8 mouse cellular contexts compared by ENCODE assay signal in the genomic region with DNA sequence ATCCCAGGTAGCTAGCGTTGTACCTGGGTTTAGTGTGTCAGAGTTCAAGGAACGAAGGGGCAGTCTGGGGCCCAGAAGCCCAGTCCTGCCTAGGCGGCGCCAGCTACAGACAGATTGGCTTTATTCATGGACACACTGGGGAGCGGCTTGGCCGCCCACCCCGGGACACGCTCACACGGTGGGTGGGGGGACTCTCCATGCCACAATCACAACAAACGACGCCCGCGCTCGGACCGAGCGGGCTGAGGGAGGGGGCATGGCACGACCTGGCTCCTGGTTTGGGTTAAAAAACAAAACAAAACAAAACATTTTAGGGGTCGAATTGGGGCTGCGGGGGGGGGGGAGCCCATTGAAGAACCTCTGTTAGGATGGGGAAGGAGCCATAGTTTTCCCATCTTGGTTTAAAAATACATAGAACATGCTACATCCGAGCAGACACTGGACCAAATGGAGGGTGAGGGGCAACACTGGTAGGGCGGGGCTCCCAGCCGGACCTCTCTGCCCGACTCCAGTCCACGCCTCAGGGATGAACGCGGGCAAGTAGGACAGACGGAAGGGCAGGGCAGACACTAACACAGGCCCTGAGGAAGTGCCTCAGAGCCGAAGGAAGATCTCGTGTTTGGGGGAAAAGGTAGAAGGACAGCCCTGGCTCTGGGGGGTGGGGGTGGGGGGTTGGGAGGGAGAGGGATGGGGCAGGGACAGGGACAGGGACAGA. TPM values are rescaled to one million over a fixed set of nuclear protein-coding genes. Genes with fewer than 3 reads are reported as not detected.
A peak's percentile ranks its signal among the peaks of the same experiment; 100 is the strongest.
DNase-seq lines count a peak whose midpoint lies in the region; ATAC-seq lines count a peak whose summit lies in the region.

No protein-coding gene starts in this region.

- H3K4me2 ChIP-seq in liver, embryonic 11.5 days, result peak overlapping the region; percentile 66
- H3K4me2 ChIP-seq in embryonic facial prominence, embryonic 14.5 days (ENCODE audit: low read depth, low read length), result peak overlapping the region; percentile 68
- H3K4me2 ChIP-seq in intestine, embryonic 16.5 days (ENCODE audit: low read depth, low read length), result peak overlapping the region; percentile 77
- H3K4me2 ChIP-seq in neural tube, embryonic 14.5 days (ENCODE audit: low read depth, low read length), result peak overlapping the region; percentile 83

- WGBS in liver, embryonic 11.5 days, result 6% methylated on average over 29 of the region's 29 CpGs
- WGBS in embryonic facial prominence, embryonic 14.5 days, result under 1% methylated on average over 29 of the region's 29 CpGs
- WGBS in intestine, embryonic 16.5 days, result 3% methylated on average over 29 of the region's 29 CpGs
- under 1% methylated on average over 29 of the region's 29 CpGs for WGBS in neural tube, embryonic 14.5 days

- ATAC-seq in liver, embryonic 11.5 days (replicated peaks; ENCODE audit: low FRiP score), result no peak
- no peak for ATAC-seq in embryonic facial prominence, embryonic 14.5 days (ENCODE audit: low read depth)
- no peak for ATAC-seq in intestine, embryonic 16.5 days
- ATAC-seq in neural tube, embryonic 14.5 days (ENCODE audit: low read depth), result 0 out of 2 replicates have a peak, but pooled peaks have one; percentile 12

- H3K4me3 ChIP-seq in liver, embryonic 11.5 days (ENCODE audit: low read depth, low read length), result no peak overlapping the region
- H3K4me3 ChIP-seq in embryonic facial prominence, embryonic 14.5 days (ENCODE audit: low read depth, low read length), result peak overlapping the region; percentile 41; the same call in 1 of the 2 replicates
- H3K4me3 ChIP-seq in intestine, embryonic 16.5 days (ENCODE audit: low read length), result peak overlapping the region; percentile 49
- peak overlapping the region; percentile 36 for H3K4me3 ChIP-seq in neural tube, embryonic 14.5 days (ENCODE audit: low read depth, low read length)

- no peak for DNase-seq in liver, embryonic 11.5 days (ENCODE audit: low spot score)
- DNase-seq in liver, result no peak
- DNase-seq in embryonic facial prominence, embryonic 14.5 days (ENCODE audit: low spot score), result no peak
- DNase-seq in frontal cortex, postnatal 10 days (ENCODE audit: low spot score in 2 of 2), result no peak
- no peak for DNase-seq in adrenal gland, adult (ENCODE audit: inconsistent age in 2 of 2, low spot score in 1 of 2)
- DNase-seq in heart, adult 9 months (ENCODE audit: low spot score in 2 of 2), result no peak

- H3K9me3 ChIP-seq in liver, embryonic 11.5 days (ENCODE audit: control insufficient read depth, low read length), result no peaks in the 10 kb centered on the region
- H3K9me3 ChIP-seq in embryonic facial prominence, embryonic 14.5 days (ENCODE audit: control insufficient read depth, low read length), result no peaks in the 10 kb centered on the region
- H3K9me3 ChIP-seq in intestine, embryonic 16.5 days (ENCODE audit: control insufficient read depth, low read length), result no peaks in the 10 kb centered on the region
- H3K9me3 ChIP-seq in neural tube, embryonic 14.5 days (ENCODE audit: control insufficient read depth, low read length), result no peaks in the 10 kb centered on the region

- H3K4me1 ChIP-seq in liver, embryonic 11.5 days (replicated peaks; ENCODE audit: control insufficient read depth, insufficient read depth, low read length), result no peaks in the 10 kb centered on the region
- H3K4me1 ChIP-seq in embryonic facial prominence, embryonic 14.5 days (ENCODE audit: control insufficient read depth, insufficient read depth, low read length), result peaks cover 11% of the 10 kb centered on the region
- H3K4me1 ChIP-seq in intestine, embryonic 16.5 days (ENCODE audit: control insufficient read depth, insufficient read depth, low read length), result peaks cover 10% of the 10 kb centered on the region; the same call in 1 of the 2 replicates
- H3K4me1 ChIP-seq in neural tube, embryonic 14.5 days (ENCODE audit: control insufficient read depth, insufficient read depth, low read length), result peaks cover 27% of the 10 kb centered on the region

- H3K36me3 ChIP-seq in liver, embryonic 11.5 days (ENCODE audit: control insufficient read depth, insufficient read depth, low read length), result no peaks in the 10 kb centered on the region
- H3K36me3 ChIP-seq in embryonic facial prominence, embryonic 14.5 days (ENCODE audit: control insufficient read depth, insufficient read depth, low read length), result no peaks in the 10 kb centered on the region
- H3K36me3 ChIP-seq in intestine, embryonic 16.5 days (ENCODE audit: control insufficient read depth, insufficient read depth, low read length), result no peaks in the 10 kb centered on the region
- H3K36me3 ChIP-seq in neural tube, embryonic 14.5 days (ENCODE audit: control insufficient read depth, insufficient read depth, low read length), result no peaks in the 10 kb centered on the region

- peaks cover 49% of the 10 kb centered on the region for H3K27me3 ChIP-seq in liver, embryonic 11.5 days (replicated peaks; ENCODE audit: control insufficient read depth, insufficient read depth, low read length)
- H3K27me3 ChIP-seq in embryonic facial prominence, embryonic 14.5 days (replicated peaks; ENCODE audit: control insufficient read depth, insufficient read depth, low read length), result peaks cover 43% of the 10 kb centered on the region
- peaks cover 27% of the 10 kb centered on the region for H3K27me3 ChIP-seq in intestine, embryonic 16.5 days (replicated peaks; ENCODE audit: control insufficient read depth, insufficient read depth, low read length)
- 0 out of 2 replicates have a peak, but pooled peaks cover 7% of the 10 kb centered on the region for H3K27me3 ChIP-seq in neural tube, embryonic 14.5 days (ENCODE audit: control insufficient read depth, insufficient read depth, low read length)

- H3K9ac ChIP-seq in liver, embryonic 11.5 days (ENCODE audit: low read depth, low read length), result no peak overlapping the region
- H3K9ac ChIP-seq in embryonic facial prominence, embryonic 14.5 days (ENCODE audit: low read depth, low read length), result no peak overlapping the region
- no peak overlapping the region for H3K9ac ChIP-seq in intestine, embryonic 16.5 days (ENCODE audit: low read depth, low read length)
- peak overlapping the region; percentile 48 for H3K9ac ChIP-seq in neural tube, embryonic 14.5 days (replicated peaks; ENCODE audit: low read depth, low read length)

- H3K27ac ChIP-seq in liver, embryonic 11.5 days (ENCODE audit: low read depth, low read length), result no peak overlapping the region
- no peak overlapping the region for H3K27ac ChIP-seq in embryonic facial prominence, embryonic 14.5 days (replicated peaks; ENCODE audit: low read depth, low read length)
- H3K27ac ChIP-seq in intestine, embryonic 16.5 days (ENCODE audit: low read length), result no peak overlapping the region
- peak overlapping the region; percentile 92 for H3K27ac ChIP-seq in neural tube, embryonic 14.5 days (ENCODE audit: low read depth, low read length)

RNA-seq across cellular contexts. Expression of gene Sncb, which starts 7.5 kb away (rescaled TPM):
- not detected in 2 replicates for polyA plus RNA-seq in liver, embryonic 11.5 days (2014; fragmentation: Nextera tagmentation; extraction: Ambion mirVana)
- 0.90 and 1.3 TPM in 2 replicates for polyA plus RNA-seq in embryonic facial prominence, embryonic 14.5 days (2014; fragmentation: Nextera tagmentation; extraction: Ambion mirVana)
- polyA plus RNA-seq in intestine, embryonic 16.5 days (2015; fragmentation: Nextera tagmentation; extraction: Ambion mirVana), result 0.39 and 0.46 TPM in 2 replicates
- 61.3 and 118 TPM in 2 replicates for polyA plus RNA-seq in neural tube, embryonic 14.5 days (2014; fragmentation: Nextera tagmentation; extraction: Ambion mirVana)

RNA-seq across cellular contexts. Expression of gene Gprin1, which starts 9.2 kb away (rescaled TPM):
- 0.29 and 0.30 TPM in 2 replicates for polyA plus RNA-seq in liver, embryonic 11.5 days (2014; fragmentation: Nextera tagmentation; extraction: Ambion mirVana)
- polyA plus RNA-seq in embryonic facial prominence, embryonic 14.5 days (2014; fragmentation: Nextera tagmentation; extraction: Ambion mirVana), result 1.4 TPM in 2 replicates
- polyA plus RNA-seq in intestine, embryonic 16.5 days (2015; fragmentation: Nextera tagmentation; extraction: Ambion mirVana), result 0.15 and 0.16 TPM in 2 replicates
- polyA plus RNA-seq in neural tube, embryonic 14.5 days (2014; fragmentation: Nextera tagmentation; extraction: Ambion mirVana), result 17.3 and 19.6 TPM in 2 replicates

RNA-seq across cellular contexts. Expression of gene Eif4e1b, which starts 24.9 kb away (rescaled TPM):
- not detected in 2 replicates for polyA plus RNA-seq in liver, embryonic 11.5 days (2014; fragmentation: Nextera tagmentation; extraction: Ambion mirVana)
- polyA plus RNA-seq in embryonic facial prominence, embryonic 14.5 days (2014; fragmentation: Nextera tagmentation; extraction: Ambion mirVana), result not detected in 2 replicates
- polyA plus RNA-seq in intestine, embryonic 16.5 days (2015; fragmentation: Nextera tagmentation; extraction: Ambion mirVana), result not detected in 2 replicates
- not detected in 2 replicates for polyA plus RNA-seq in neural tube, embryonic 14.5 days (2014; fragmentation: Nextera tagmentation; extraction: Ambion mirVana)

RNA-seq across cellular contexts. Expression of gene Tspan17, which starts 30.3 kb away (rescaled TPM):
- 2.3 and 2.6 TPM in 2 replicates for polyA plus RNA-seq in liver, embryonic 11.5 days (2014; fragmentation: Nextera tagmentation; extraction: Ambion mirVana)
- 8.9 and 13.0 TPM in 2 replicates for polyA plus RNA-seq in embryonic facial prominence, embryonic 14.5 days (2014; fragmentation: Nextera tagmentation; extraction: Ambion mirVana)
- polyA plus RNA-seq in intestine, embryonic 16.5 days (2015; fragmentation: Nextera tagmentation; extraction: Ambion mirVana), result 13.6 and 14.1 TPM in 2 replicates
- 78.1 and 82.3 TPM in 2 replicates for polyA plus RNA-seq in neural tube, embryonic 14.5 days (2014; fragmentation: Nextera tagmentation; extraction: Ambion mirVana)

RNA-seq across cellular contexts. Expression of gene Cdhr2, which starts 57.7 kb away (rescaled TPM):
- 7.4 and 8.3 TPM in 2 replicates for polyA plus RNA-seq in liver, embryonic 11.5 days (2014; fragmentation: Nextera tagmentation; extraction: Ambion mirVana)
- polyA plus RNA-seq in embryonic facial prominence, embryonic 14.5 days (2014; fragmentation: Nextera tagmentation; extraction: Ambion mirVana), result 0.04 TPM in 1 of 2 replicates, not detected in the other
- polyA plus RNA-seq in intestine, embryonic 16.5 days (2015; fragmentation: Nextera tagmentation; extraction: Ambion mirVana), result 64.2 and 94.9 TPM in 2 replicates
- polyA plus RNA-seq in neural tube, embryonic 14.5 days (2014; fragmentation: Nextera tagmentation; extraction: Ambion mirVana), result 0.21 and 0.29 TPM in 2 replicates

Comparison
In these comparisons a context has a peak if more than half of its experiments do, and no peak if none do; other contexts are left out.
1. RNA of gene Sncb, which starts 7.5 kb away (polyA plus RNA-seq): 61.3 to 118 TPM in neural tube, embryonic 14.5 days; 0.90 to 1.3 TPM in embryonic facial prominence, embryonic 14.5 days, 0.39 to 0.46 TPM in intestine, embryonic 16.5 days and not detected in liver, embryonic 11.5 days; every median in the first group is over 10 times any median in the second.
2. Peak in every context shown above with its lines, with median percentiles within 50 percentile points of each other: H3K4me2 ChIP-seq.